Mouse (Mus musculus): ENCODE measurements around the gene Prim1. TPM values are rescaled to one million over a fixed set of nuclear protein-coding genes. Genes with fewer than 3 reads are reported as not detected.
"Not testable (repeated sequence)": the region's sequence is repeated elsewhere in the genome, so short reads cannot be mapped to it uniquely, and the experiment has no call there.

The Prim1 gene
- polyA plus RNA-seq, 2 experiments, result 42.0 to 78.2 TPM

DNA sequence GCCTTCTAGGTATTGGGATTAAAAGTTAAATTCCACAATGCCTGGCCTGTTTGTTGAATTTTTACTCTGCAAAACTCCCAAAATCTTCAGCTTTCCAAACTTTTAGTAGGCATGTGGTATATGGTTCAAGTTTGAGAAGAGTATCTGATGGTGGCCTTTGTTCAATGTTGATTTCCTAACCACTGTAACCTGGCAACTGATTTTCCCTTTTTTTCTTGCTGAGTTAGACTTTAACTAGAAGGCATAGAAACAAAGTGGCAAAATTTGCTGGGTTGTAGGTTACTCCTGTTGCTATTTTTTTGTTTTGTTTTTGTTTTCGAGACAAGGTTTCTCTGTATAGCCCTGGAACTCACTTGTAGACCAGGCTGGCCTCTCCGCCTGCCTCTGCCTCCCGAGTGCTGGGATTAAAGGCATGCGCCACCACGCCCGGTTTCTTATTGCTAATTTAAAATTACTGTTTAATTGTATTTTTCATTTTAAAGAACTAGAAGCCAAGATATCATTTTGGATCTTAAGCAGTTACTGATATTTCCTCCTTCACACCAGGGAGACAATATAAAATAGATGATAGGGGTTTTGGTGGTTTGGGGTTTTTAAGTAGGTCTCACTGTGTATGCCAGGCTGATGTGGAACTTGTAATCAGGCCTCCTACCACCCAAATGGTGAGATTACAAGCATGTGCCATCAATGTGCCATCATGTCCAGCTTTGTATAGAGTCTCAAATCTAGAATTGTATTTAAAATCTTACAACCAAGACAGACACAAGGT, 47.4 kb downstream of the Prim1 start:
- 75% methylated on average over 6 of the region's 6 CpGs for WGBS (ENCODE audit: insufficient replicate concordance)
- peaks cover 13% of the 10 kb centered on the region for H3K36me3 ChIP-seq (replicated peaks; ENCODE audit: control insufficient read depth, insufficient read depth, low read depth)
- no peaks in the 10 kb centered on the region for H3K27me3 ChIP-seq (ENCODE audit: control insufficient read depth, insufficient read depth, low read length)
- H3K9ac ChIP-seq (replicated peaks), result no peak overlapping the region
- no peak overlapping the region; the same call in 1 of the 2 replicates for H3K27ac ChIP-seq
- no peak overlapping the region for H3K4me3 ChIP-seq (ENCODE audit: insufficient read depth in 1 of 2, low read depth in 2 of 2, low read length in 2 of 2)
- H3K4me2 ChIP-seq (ENCODE audit: low read depth), result peak overlapping the region; percentile 96; the same call in 1 of the 2 replicates
- no peak for TF ChIP-seq EP300 (IDR thresholded peaks at IDR 0.05; ENCODE audit: low read depth)
- TF ChIP-seq CTCF (IDR thresholded peaks at IDR 0.05; ENCODE audit: low read depth), result no peak
- DNase-seq (ENCODE audit: low read depth in 3 of 3, low spot score in 3 of 3), result no peak
- no peak for ATAC-seq (ENCODE audit: insufficient read depth)
- H3K4me1 ChIP-seq (replicated peaks; ENCODE audit: control insufficient read depth in 2 of 2, insufficient read depth in 2 of 2, low read length in 1 of 2), result peaks cover 31 to 35% of the 10 kb centered on the region in 2 experiments
- no peaks in the 10 kb centered on the region for H3K9me3 ChIP-seq (ENCODE audit: control insufficient read depth, low read length)

DNA sequence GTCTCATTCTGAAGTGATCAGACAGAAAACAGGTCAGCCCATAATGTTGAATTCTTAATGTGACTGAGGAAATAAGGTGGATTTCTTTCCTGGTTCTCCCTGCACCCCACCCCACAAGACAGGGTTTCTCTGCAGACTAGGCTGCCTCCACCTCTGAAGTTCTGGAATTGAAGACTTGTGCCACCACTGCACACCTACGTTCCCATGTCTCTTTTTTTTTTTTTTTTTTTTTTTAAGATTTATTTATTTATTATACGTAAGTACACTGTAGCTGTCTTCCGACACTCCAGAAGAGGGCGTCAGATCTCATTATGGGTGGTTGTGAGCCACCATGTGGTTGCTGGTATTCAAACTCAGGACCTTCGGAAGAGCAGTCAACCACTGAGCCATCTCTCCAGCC, 51.1 kb downstream of the Prim1 start:
- TF ChIP-seq CTCF (IDR thresholded peaks at IDR 0.05; ENCODE audit: low read depth), result no peak
- TF ChIP-seq EP300 (IDR thresholded peaks at IDR 0.05; ENCODE audit: low read depth), result no peak
- 72% methylated on average over 5 of the region's 5 CpGs for WGBS (ENCODE audit: insufficient replicate concordance)
- ATAC-seq (ENCODE audit: insufficient read depth) (no peak), DNase-seq (ENCODE audit: low read depth in 3 of 3, low spot score in 3 of 3) (no peak)
- peaks cover 18 to 29% of the 10 kb centered on the region in 2 experiments for H3K4me1 ChIP-seq (replicated peaks; ENCODE audit: control insufficient read depth in 2 of 2, insufficient read depth in 2 of 2, low read length in 1 of 2)
- peaks cover 36% of the 10 kb centered on the region for H3K36me3 ChIP-seq (replicated peaks; ENCODE audit: control insufficient read depth, insufficient read depth, low read depth)
- no peak overlapping the region for H3K27ac ChIP-seq
- H3K4me2 ChIP-seq (ENCODE audit: low read depth), result no peak overlapping the region
- H3K27me3 ChIP-seq (ENCODE audit: control insufficient read depth, insufficient read depth, low read length), result no peaks in the 10 kb centered on the region
- no peaks in the 10 kb centered on the region for H3K9me3 ChIP-seq (ENCODE audit: control insufficient read depth, low read length)
- no peak overlapping the region for H3K4me3 ChIP-seq (ENCODE audit: insufficient read depth in 1 of 2, low read depth in 2 of 2, low read length in 2 of 2)
- no peak overlapping the region for H3K9ac ChIP-seq (replicated peaks)

DNA sequence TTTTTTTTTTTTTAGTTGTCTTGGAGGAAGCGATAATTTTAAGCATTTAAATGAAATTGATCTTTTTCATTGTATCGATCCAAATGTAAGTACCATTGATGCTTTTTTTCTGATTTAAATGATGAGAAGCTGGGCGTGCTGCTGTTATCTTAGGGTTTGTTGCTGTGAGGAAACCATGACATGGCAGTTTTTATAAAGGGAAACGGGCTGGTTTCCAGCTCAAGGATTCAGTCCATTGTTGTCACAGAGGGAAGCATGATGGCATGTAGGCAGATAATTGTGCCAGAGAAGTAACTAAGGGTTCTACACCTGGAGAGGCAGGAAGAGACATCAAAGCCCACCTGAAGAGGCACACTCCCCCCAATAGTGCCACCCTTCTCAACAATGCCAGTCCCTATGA, 54.2 kb downstream of the Prim1 start:
- whole genome bisulfite sequencing (ENCODE audit: insufficient replicate concordance), result 45% methylated on average over 4 of the region's 4 CpGs
- no peaks in the 10 kb centered on the region for H3K9me3 ChIP-seq (ENCODE audit: control insufficient read depth, low read length)
- H3K27ac ChIP-seq, result no peak overlapping the region
- H3K4me1 ChIP-seq (replicated peaks; ENCODE audit: control insufficient read depth in 2 of 2, insufficient read depth in 2 of 2, low read length in 1 of 2), result peaks cover 6 to 10% of the 10 kb centered on the region in 2 experiments
- no peak for DNase-seq (ENCODE audit: low read depth in 3 of 3, low spot score in 3 of 3)
- no peak overlapping the region for H3K4me2 ChIP-seq (ENCODE audit: low read depth)
- H3K27me3 ChIP-seq (ENCODE audit: control insufficient read depth, insufficient read depth, low read length), result no peaks in the 10 kb centered on the region
- ATAC-seq (ENCODE audit: insufficient read depth), result peak; percentile 51; the same call in 1 of the 2 replicates
- H3K36me3 ChIP-seq (replicated peaks; ENCODE audit: control insufficient read depth, insufficient read depth, low read depth), result peaks cover 60% of the 10 kb centered on the region
- TF ChIP-seq EP300 (IDR thresholded peaks at IDR 0.05; ENCODE audit: low read depth), result no peak
- no peak for TF ChIP-seq CTCF (IDR thresholded peaks at IDR 0.05; ENCODE audit: low read depth)
- H3K4me3 ChIP-seq (ENCODE audit: insufficient read depth in 1 of 2, low read depth in 2 of 2, low read length in 2 of 2), result no peak overlapping the region
- H3K9ac ChIP-seq (replicated peaks), result no peak overlapping the region

DNA sequence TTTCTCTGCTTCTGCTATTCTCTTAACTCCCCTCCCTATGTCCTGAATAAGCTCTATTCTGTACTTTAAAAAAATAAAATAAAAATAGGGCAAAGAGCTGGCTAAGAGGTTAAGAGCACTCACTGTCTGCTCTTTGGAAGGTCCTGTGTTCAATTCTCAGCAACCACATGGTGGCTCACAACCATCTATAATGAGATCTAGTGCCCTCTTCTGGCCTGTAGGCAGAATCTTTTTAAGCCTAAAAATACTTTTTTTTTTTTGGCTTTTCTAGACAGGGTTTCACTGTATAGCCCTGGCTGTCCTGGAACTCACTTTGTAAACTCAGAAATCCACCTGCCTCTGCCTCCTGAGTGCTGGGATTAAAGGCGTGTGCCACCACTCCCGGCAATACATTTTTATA, 55.5 kb downstream of the Prim1 start:
- H3K27me3 ChIP-seq (ENCODE audit: control insufficient read depth, insufficient read depth, low read length); H3K4me3 ChIP-seq (ENCODE audit: insufficient read depth in 1 of 2, low read depth in 2 of 2, low read length in 2 of 2); H3K9me3 ChIP-seq (ENCODE audit: control insufficient read depth, low read length); H3K9ac ChIP-seq (replicated peaks); H3K27ac ChIP-seq; ATAC-seq (ENCODE audit: insufficient read depth); H3K4me1 ChIP-seq (replicated peaks; ENCODE audit: control insufficient read depth in 2 of 2, insufficient read depth in 2 of 2, low read length in 1 of 2); H3K4me2 ChIP-seq (ENCODE audit: low read depth); DNase-seq (ENCODE audit: low read depth in 3 of 3, low spot score in 3 of 3): not testable (repeated sequence)
- H3K36me3 ChIP-seq (replicated peaks; ENCODE audit: control insufficient read depth, insufficient read depth, low read depth), result peaks cover 69% of the 10 kb centered on the region
- WGBS (ENCODE audit: insufficient replicate concordance), result 87% methylated on average over 2 of the region's 2 CpGs

DNA sequence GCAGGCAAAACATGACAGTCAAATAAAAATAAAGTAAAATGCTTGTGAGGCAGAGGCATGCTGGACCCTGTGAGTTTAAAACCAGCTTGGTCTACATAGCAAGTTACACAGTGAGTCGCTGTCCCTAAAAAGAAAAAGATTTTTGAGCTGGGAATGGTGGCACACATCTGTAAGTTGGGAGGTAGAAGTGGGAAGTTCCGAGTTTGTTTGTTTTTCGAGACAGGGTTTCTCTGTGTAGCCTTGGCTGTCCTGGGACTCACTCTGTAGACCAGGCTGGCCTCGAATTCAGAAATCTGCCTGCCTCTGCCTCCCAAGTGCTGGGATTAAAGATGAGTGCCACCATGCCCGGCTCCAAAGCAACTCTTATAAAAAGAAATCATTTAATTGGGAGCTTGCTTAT, 63.3 kb downstream of the Prim1 start:
- H3K4me1 ChIP-seq (replicated peaks; ENCODE audit: control insufficient read depth in 2 of 2, insufficient read depth in 2 of 2, low read length in 1 of 2); H3K9ac ChIP-seq (replicated peaks); H3K27ac ChIP-seq; H3K27me3 ChIP-seq (ENCODE audit: control insufficient read depth, insufficient read depth, low read length); H3K4me3 ChIP-seq (ENCODE audit: insufficient read depth in 1 of 2, low read depth in 2 of 2, low read length in 2 of 2); H3K4me2 ChIP-seq (ENCODE audit: low read depth); ATAC-seq (ENCODE audit: insufficient read depth); H3K9me3 ChIP-seq (ENCODE audit: control insufficient read depth, low read length); DNase-seq (ENCODE audit: low read depth in 3 of 3, low spot score in 3 of 3): not testable (repeated sequence)
- peaks cover 25% of the 10 kb centered on the region for H3K36me3 ChIP-seq (replicated peaks; ENCODE audit: control insufficient read depth, insufficient read depth, low read depth)
- 77% methylated on average over 5 of the region's 5 CpGs for WGBS (ENCODE audit: insufficient replicate concordance)

Other genes starting within 250 kb of the Prim1 start
- 0.07 TPM in 1 of 2 replicates, not detected in the other for gene Rdh9, start 238.8 kb upstream of the Prim1 start, polyA plus RNA-seq (2012; rRNA removed)
- not detected in 2 replicates for gene Rdh9, start 238.8 kb upstream of the Prim1 start, polyA plus RNA-seq (2014; fragmentation: Nextera tagmentation; extraction: Ambion mirVana)
- gene Rdh16, start 214.0 kb upstream of the Prim1 start, polyA plus RNA-seq (2012; rRNA removed), result 0.03 TPM in 1 of 2 replicates, not detected in the other
- gene Rdh16, start 214.0 kb upstream of the Prim1 start, polyA plus RNA-seq (2014; fragmentation: Nextera tagmentation; extraction: Ambion mirVana), result not detected in 2 replicates
- 0.03 and 0.06 TPM in 2 replicates for gene Rdh19, start 165.2 kb upstream of the Prim1 start, polyA plus RNA-seq (2012; rRNA removed)
- gene Rdh19, start 165.2 kb upstream of the Prim1 start, polyA plus RNA-seq (2014; fragmentation: Nextera tagmentation; extraction: Ambion mirVana), result not detected in 2 replicates
- 0.09 and 0.28 TPM in 2 replicates for gene Rdh16f2, start 148.7 kb upstream of the Prim1 start, polyA plus RNA-seq (2012; rRNA removed)
- gene Rdh16f2, start 148.7 kb upstream of the Prim1 start, polyA plus RNA-seq (2014; fragmentation: Nextera tagmentation; extraction: Ambion mirVana), result 0.08 and 0.11 TPM in 2 replicates
- gene Rdh7, start 126.4 kb upstream of the Prim1 start, polyA plus RNA-seq (2012; rRNA removed), result 0.92 and 1.1 TPM in 2 replicates
- 1.9 and 2.0 TPM in 2 replicates for gene Rdh7, start 126.4 kb upstream of the Prim1 start, polyA plus RNA-seq (2014; fragmentation: Nextera tagmentation; extraction: Ambion mirVana)
- gene Sdr9c7, start 116.7 kb upstream of the Prim1 start, polyA plus RNA-seq (2012; rRNA removed), result not detected in 2 replicates
- not detected in 2 replicates for gene Sdr9c7, start 116.7 kb upstream of the Prim1 start, polyA plus RNA-seq (2014; fragmentation: Nextera tagmentation; extraction: Ambion mirVana)
- not detected in 2 replicates for gene Hsd17b6, start 7.6 kb upstream of the Prim1 start, polyA plus RNA-seq (2012; rRNA removed)
- not detected in 2 replicates for gene Hsd17b6, start 7.6 kb upstream of the Prim1 start, polyA plus RNA-seq (2014; fragmentation: Nextera tagmentation; extraction: Ambion mirVana)
- gene Naca, start 20.4 kb downstream of the Prim1 start, polyA plus RNA-seq (2012; rRNA removed), result 160 and 272 TPM in 2 replicates
- gene Naca, start 20.4 kb downstream of the Prim1 start, polyA plus RNA-seq (2014; fragmentation: Nextera tagmentation; extraction: Ambion mirVana), result 519 and 530 TPM in 2 replicates
- 20.9 and 40.1 TPM in 2 replicates for gene Ptges3, start 43.8 kb downstream of the Prim1 start, polyA plus RNA-seq (2012; rRNA removed)
- 233 and 244 TPM in 2 replicates for gene Ptges3, start 43.8 kb downstream of the Prim1 start, polyA plus RNA-seq (2014; fragmentation: Nextera tagmentation; extraction: Ambion mirVana)
- 910 and 999 TPM in 2 replicates for gene Atp5b, start 68.1 kb downstream of the Prim1 start, polyA plus RNA-seq (2012; rRNA removed)
- 1,823 and 1,877 TPM in 2 replicates for gene Atp5b, start 68.1 kb downstream of the Prim1 start, polyA plus RNA-seq (2014; fragmentation: Nextera tagmentation; extraction: Ambion mirVana)
- gene Baz2a, start 76.4 kb downstream of the Prim1 start, polyA plus RNA-seq (2012; rRNA removed), result 9.5 TPM in 2 replicates
- gene Baz2a, start 76.4 kb downstream of the Prim1 start, polyA plus RNA-seq (2014; fragmentation: Nextera tagmentation; extraction: Ambion mirVana), result 9.1 and 10.3 TPM in 2 replicates
- 8.0 and 9.5 TPM in 2 replicates for gene Rbms2, start 165.1 kb downstream of the Prim1 start, polyA plus RNA-seq (2012; rRNA removed)
- gene Rbms2, start 165.1 kb downstream of the Prim1 start, polyA plus RNA-seq (2014; fragmentation: Nextera tagmentation; extraction: Ambion mirVana), result 4.5 and 6.1 TPM in 2 replicates
- 4.2 and 5.5 TPM in 2 replicates for gene Gls2, start 179.3 kb downstream of the Prim1 start, polyA plus RNA-seq (2012; rRNA removed)
- gene Gls2, start 179.3 kb downstream of the Prim1 start, polyA plus RNA-seq (2014; fragmentation: Nextera tagmentation; extraction: Ambion mirVana), result 3.7 and 4.4 TPM in 2 replicates
- gene Spryd4, start 196.6 kb downstream of the Prim1 start, polyA plus RNA-seq (2012; rRNA removed), result 12.9 and 14.2 TPM in 2 replicates
- 20.8 and 21.4 TPM in 2 replicates for gene Spryd4, start 196.6 kb downstream of the Prim1 start, polyA plus RNA-seq (2014; fragmentation: Nextera tagmentation; extraction: Ambion mirVana)
- gene Mip, start 210.7 kb downstream of the Prim1 start, polyA plus RNA-seq (2012; rRNA removed), result 0.02 TPM in 2 replicates
- gene Mip, start 210.7 kb downstream of the Prim1 start, polyA plus RNA-seq (2014; fragmentation: Nextera tagmentation; extraction: Ambion mirVana), result not detected in 2 replicates
- 8.1 and 12.9 TPM in 2 replicates for gene Timeless, start 216.9 kb downstream of the Prim1 start, polyA plus RNA-seq (2012; rRNA removed)
- 23.3 and 23.4 TPM in 2 replicates for gene Timeless, start 216.9 kb downstream of the Prim1 start, polyA plus RNA-seq (2014; fragmentation: Nextera tagmentation; extraction: Ambion mirVana)
- 0.73 and 1.1 TPM in 2 replicates for gene Apon, start 238.9 kb downstream of the Prim1 start, polyA plus RNA-seq (2012; rRNA removed)
- 0.52 and 0.58 TPM in 2 replicates for gene Apon, start 238.9 kb downstream of the Prim1 start, polyA plus RNA-seq (2014; fragmentation: Nextera tagmentation; extraction: Ambion mirVana)

Measured in liver, embryonic 14.5 days (tissue).